Mouse (Mus musculus): ENCODE measurements at regions not wholly inside any gene's neighbourhood (a gene's known extent, or its start where the extent isn't known, plus 50 kb on each side); places are given as distances from the start of the nearest gene placed in this dataset.
"Not testable (repeated sequence)": the region's sequence is repeated elsewhere in the genome, so short reads cannot be mapped to it uniquely, and the experiment has no call there.

DNA sequence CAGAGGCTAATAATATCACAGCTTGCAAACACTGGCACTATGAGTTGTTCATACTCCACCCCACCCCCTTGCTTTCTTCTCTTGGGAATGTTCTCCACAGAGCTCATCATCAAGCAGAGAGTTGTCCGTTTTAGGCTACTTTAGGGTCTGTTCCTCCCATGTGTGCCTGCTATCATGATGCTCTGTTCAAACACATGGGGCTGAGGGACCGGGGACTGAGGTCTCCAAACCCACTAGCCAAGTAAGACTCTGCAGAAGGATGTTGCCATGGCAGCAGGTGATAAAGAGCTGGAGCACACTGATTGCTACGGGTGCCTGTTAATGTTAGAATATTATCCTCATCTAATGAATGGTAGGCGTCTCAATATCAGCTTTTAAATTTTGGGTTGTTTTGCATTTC is 173.7 kb upstream of the Tsc22d2 start:
- no peaks in the 10 kb centered on the region for H3K27me3 ChIP-seq (ENCODE audit: control insufficient read depth, insufficient read depth, low read length)
- 60% methylated on average over 4 of the region's 4 CpGs for WGBS
- no peaks in the 10 kb centered on the region for H3K4me1 ChIP-seq (ENCODE audit: control insufficient read depth, insufficient read depth, insufficient read length, low read length)
- TF ChIP-seq POLR2A (IDR thresholded peaks at IDR 0.05; ENCODE audit: low read depth, low read length) (no peak), CTCF (IDR thresholded peaks at IDR 0.05; ENCODE audit: extremely low read depth, insufficient read length, insufficient replicate concordance, low read depth, low read length) (no peak)
- no peaks in the 10 kb centered on the region for H3K36me3 ChIP-seq (ENCODE audit: control insufficient read depth, insufficient read depth, low read length)
- no peak overlapping the region for H3K4me3 ChIP-seq (ENCODE audit: low read depth, low read length)
- no peak overlapping the region for H3K27ac ChIP-seq (ENCODE audit: insufficient read depth, low read depth, low read length)

DNA sequence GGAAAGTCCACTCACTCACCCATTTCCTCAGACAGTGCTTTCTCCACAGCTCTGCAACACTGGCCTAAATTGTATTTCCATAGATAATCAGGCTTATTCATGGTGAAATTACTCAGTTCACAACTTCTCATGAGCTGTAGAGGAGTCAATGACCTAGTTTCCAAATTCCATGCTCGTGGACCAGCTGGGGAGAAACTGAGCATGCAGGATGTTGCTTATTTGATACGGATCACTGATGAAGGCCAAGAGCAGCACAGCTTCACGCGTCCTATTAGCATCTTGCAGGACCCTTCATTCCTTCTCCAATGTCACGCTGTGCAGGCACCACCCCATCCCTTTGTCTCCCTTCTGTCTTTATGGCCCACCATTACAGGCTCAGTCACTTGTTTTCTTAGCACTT is 169.2 kb upstream of the Tsc22d2 start:
- Histone ChIP-seq H3K4me3 (ENCODE audit: low read depth, low read length) (no peak overlapping the region), H3K27me3 (ENCODE audit: control insufficient read depth, insufficient read depth, low read length) (no peaks in the 10 kb centered on the region), H3K36me3 (ENCODE audit: control insufficient read depth, insufficient read depth, low read length) (no peaks in the 10 kb centered on the region), H3K4me1 (ENCODE audit: control insufficient read depth, insufficient read depth, insufficient read length, low read length) (no peaks in the 10 kb centered on the region), H3K27ac (ENCODE audit: insufficient read depth, low read depth, low read length) (no peak overlapping the region)
- WGBS: 36% methylated on average over 5 of the region's 5 CpGs
- TF ChIP-seq CTCF (IDR thresholded peaks at IDR 0.05; ENCODE audit: extremely low read depth, insufficient read length, insufficient replicate concordance, low read depth, low read length) (no peak), POLR2A (IDR thresholded peaks at IDR 0.05; ENCODE audit: low read depth, low read length) (no peak)

DNA sequence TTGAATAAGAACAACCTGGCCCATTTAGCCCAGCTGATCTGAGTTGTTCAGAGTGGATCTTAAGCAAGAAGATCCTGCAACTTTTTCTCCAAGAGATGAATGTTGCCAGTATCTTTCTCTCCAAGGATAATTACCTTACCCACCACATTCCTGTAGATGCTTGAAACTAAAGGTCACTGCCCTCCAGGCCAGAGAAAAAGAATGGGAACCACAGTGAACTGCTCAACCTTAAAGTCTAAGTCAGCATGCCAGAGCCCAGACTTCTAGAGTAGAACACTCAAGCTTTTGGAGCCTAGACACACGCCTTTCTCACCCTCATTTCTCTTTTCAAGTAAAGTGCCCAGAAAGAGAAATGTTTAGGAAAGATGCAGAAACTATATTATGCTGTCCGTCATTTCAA is 166.5 kb upstream of the Tsc22d2 start:
- TF ChIP-seq CTCF (IDR thresholded peaks at IDR 0.05; ENCODE audit: extremely low read depth, insufficient read length, insufficient replicate concordance, low read depth, low read length): no peak
- TF ChIP-seq POLR2A (IDR thresholded peaks at IDR 0.05; ENCODE audit: low read depth, low read length): no peak
- no peak overlapping the region for H3K27ac ChIP-seq (ENCODE audit: insufficient read depth, low read depth, low read length)
- H3K4me3 ChIP-seq (ENCODE audit: low read depth, low read length): no peak overlapping the region
- H3K36me3 ChIP-seq (ENCODE audit: control insufficient read depth, insufficient read depth, low read length): no peaks in the 10 kb centered on the region
- H3K27me3 ChIP-seq (ENCODE audit: control insufficient read depth, insufficient read depth, low read length): no peaks in the 10 kb centered on the region
- no peaks in the 10 kb centered on the region for H3K4me1 ChIP-seq (ENCODE audit: control insufficient read depth, insufficient read depth, insufficient read length, low read length)
- 82% methylated on average over 2 of the region's 2 CpGs for WGBS

DNA sequence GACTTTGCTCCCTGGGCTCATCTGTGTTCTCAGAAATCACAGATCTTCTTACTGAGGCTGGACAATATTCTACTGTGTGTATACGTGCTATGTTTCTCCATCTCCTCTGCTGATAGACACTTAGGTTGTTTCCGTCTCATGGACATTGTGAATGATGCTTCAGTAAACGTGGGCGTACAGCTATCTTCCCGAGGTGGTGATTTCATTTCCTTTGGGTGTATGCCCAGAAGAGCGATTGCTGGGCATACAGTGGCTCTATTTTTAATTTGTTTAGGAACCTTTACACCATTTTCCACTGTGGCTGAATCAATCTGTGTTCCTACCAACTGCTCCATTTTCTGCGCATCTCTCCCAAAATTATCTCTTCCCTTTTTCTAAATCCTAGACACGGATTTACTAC is 160.6 kb upstream of the Tsc22d2 start:
- H3K36me3 ChIP-seq (ENCODE audit: control insufficient read depth, insufficient read depth, low read length): no peaks in the 10 kb centered on the region
- no peaks in the 10 kb centered on the region for H3K27me3 ChIP-seq (ENCODE audit: control insufficient read depth, insufficient read depth, low read length)
- TF ChIP-seq POLR2A (IDR thresholded peaks at IDR 0.05; ENCODE audit: low read depth, low read length) (no peak), CTCF (IDR thresholded peaks at IDR 0.05; ENCODE audit: extremely low read depth, insufficient read length, insufficient replicate concordance, low read depth, low read length) (no peak)
- H3K27ac ChIP-seq (ENCODE audit: insufficient read depth, low read depth, low read length): no peak overlapping the region
- H3K4me3 ChIP-seq (ENCODE audit: low read depth, low read length): no peak overlapping the region
- WGBS: 56% methylated on average over 8 of the region's 8 CpGs
- no peaks in the 10 kb centered on the region for H3K4me1 ChIP-seq (ENCODE audit: control insufficient read depth, insufficient read depth, insufficient read length, low read length)

DNA sequence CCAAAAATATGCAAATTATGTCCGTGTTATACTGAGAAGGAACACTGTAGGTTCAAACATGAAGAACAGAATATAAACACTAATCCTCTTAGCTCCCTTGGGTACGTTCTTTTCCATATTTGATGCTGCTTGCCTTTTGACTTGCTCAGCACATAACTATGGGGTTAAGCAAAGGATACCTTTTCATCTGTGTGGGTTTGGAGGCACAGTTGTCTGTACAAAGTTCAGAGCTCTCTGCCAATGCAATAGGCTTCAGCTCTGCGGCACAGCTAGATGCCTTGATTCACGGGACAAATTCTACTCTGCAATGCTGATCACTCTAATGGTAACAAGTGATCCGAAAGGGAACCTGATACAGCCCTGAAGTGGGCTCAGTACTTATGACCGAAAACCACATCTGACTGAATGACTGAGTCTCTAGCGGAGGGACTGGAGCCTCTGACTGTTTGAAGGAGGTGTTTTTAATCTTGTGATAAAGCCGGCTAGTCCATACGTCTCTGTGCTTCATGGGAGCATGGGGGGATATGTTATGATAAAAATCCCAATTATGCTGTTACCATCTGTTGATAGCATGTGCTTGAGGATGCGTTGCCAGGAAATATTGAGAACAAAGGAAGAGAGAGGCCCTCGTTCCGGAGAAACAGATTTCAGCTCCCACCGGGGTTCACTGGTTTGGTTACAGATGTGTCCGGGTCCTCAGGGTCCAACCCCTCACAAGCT is 146.7 kb upstream of the Tsc22d2 start:
- TF ChIP-seq POLR2A (IDR thresholded peaks at IDR 0.05; ENCODE audit: low read depth, low read length): no peak
- no peak for TF ChIP-seq CTCF (IDR thresholded peaks at IDR 0.05; ENCODE audit: extremely low read depth, insufficient read length, insufficient replicate concordance, low read depth, low read length)

DNA sequence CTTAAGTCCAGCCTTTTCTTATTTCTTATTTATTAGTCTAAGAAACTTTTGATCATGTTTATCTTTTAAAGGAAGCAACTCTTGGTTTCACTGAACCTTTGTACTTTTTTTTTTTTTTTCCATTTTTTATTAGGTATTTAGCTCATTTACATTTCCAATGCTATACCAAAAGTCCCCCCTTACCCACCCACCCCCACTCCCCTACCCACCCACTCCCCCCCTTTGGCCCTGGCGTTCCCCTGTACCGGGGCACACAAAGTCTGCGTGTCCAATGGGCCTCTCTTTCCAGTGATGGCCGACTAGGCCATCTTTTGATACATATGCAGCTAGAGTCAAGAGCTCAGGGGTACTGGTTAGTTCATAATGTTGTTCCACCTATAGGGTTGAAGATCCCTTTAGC is 143.1 kb upstream of the Tsc22d2 start:
- no CpG with 5 or more reads among the region's 4 CpGs for WGBS
- H3K4me3 ChIP-seq (ENCODE audit: low read depth, low read length); H3K27ac ChIP-seq (ENCODE audit: insufficient read depth, low read depth, low read length); H3K4me1 ChIP-seq (ENCODE audit: control insufficient read depth, insufficient read depth, insufficient read length, low read length); H3K27me3 ChIP-seq (ENCODE audit: control insufficient read depth, insufficient read depth, low read length); H3K36me3 ChIP-seq (ENCODE audit: control insufficient read depth, insufficient read depth, low read length): not testable (repeated sequence)

More for the DNA sequence above, 146.7 kb upstream of the Tsc22d2 start:
- no peak overlapping the region for H3K27ac ChIP-seq (ENCODE audit: insufficient read depth, low read depth, low read length)
- no peaks in the 10 kb centered on the region for H3K27me3 ChIP-seq (ENCODE audit: control insufficient read depth, insufficient read depth, low read length)
- 76% methylated on average over 14 of the region's 14 CpGs for WGBS
- H3K4me3 ChIP-seq (ENCODE audit: low read depth, low read length): no peak overlapping the region
- H3K4me1 ChIP-seq (ENCODE audit: control insufficient read depth, insufficient read depth, insufficient read length, low read length): no peaks in the 10 kb centered on the region
- no peaks in the 10 kb centered on the region for H3K36me3 ChIP-seq (ENCODE audit: control insufficient read depth, insufficient read depth, low read length)

DNA sequence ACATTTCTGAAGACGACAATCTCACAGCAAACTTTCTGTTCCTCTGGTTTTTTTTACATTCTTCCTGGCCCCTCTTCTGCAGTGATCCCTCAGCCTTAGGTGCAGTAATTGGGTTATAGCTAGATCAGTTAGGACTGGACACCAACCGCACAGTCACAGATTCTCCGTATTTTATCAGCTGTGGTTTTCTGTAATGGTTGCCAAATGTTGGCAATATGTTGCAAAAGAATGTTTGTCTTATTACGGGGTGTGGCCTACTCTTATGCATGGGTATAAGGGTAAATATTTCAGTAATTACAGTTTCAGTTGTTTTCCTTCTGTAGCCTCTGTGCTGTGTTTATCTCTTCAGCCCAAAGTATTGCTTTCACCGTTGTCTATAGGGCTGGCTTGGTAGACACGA is 133.2 kb upstream of the Tsc22d2 start:
- no peaks in the 10 kb centered on the region for H3K4me1 ChIP-seq (ENCODE audit: control insufficient read depth, insufficient read depth, insufficient read length, low read length)
- no peak overlapping the region for H3K27ac ChIP-seq (ENCODE audit: insufficient read depth, low read depth, low read length)
- WGBS: 57% methylated on average over 6 of the region's 6 CpGs
- no peak overlapping the region for H3K4me3 ChIP-seq (ENCODE audit: low read depth, low read length)
- no peaks in the 10 kb centered on the region for H3K27me3 ChIP-seq (ENCODE audit: control insufficient read depth, insufficient read depth, low read length)
- H3K36me3 ChIP-seq (ENCODE audit: control insufficient read depth, insufficient read depth, low read length): no peaks in the 10 kb centered on the region
- TF ChIP-seq CTCF (IDR thresholded peaks at IDR 0.05; ENCODE audit: extremely low read depth, insufficient read length, insufficient replicate concordance, low read depth, low read length) (no peak), POLR2A (IDR thresholded peaks at IDR 0.05; ENCODE audit: low read depth, low read length) (no peak)

DNA sequence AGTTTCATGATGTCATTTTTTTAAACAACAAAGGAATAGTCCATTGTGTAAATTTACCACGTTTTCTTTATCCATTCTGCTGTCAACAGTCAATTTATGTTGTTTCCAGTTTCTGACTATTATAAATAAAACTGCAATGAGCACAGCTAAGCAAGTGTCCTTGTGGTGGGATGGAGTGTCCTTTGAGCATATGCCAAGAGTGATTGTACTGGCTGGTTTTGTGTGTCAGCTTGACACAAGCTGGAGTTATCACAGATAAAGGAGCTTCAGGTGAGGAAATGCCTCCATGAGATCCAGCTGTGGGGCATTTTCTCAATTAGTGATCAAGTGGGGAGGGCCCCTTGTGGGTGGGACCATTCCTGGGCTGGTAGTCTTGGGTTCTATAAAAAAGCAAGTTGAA is 130.1 kb upstream of the Tsc22d2 start:
- not testable (repeated sequence) for H3K27me3 ChIP-seq (ENCODE audit: control insufficient read depth, insufficient read depth, low read length); H3K4me1 ChIP-seq (ENCODE audit: control insufficient read depth, insufficient read depth, insufficient read length, low read length); H3K4me3 ChIP-seq (ENCODE audit: low read depth, low read length); H3K36me3 ChIP-seq (ENCODE audit: control insufficient read depth, insufficient read depth, low read length); H3K27ac ChIP-seq (ENCODE audit: insufficient read depth, low read depth, low read length)
- WGBS: 39% methylated on average over 1 of the region's 1 CpGs

Measured in small intestine, adult 2 months (tissue).